Mouse (Mus musculus): ENCODE measurements around the gene Adamts2.

DNA sequence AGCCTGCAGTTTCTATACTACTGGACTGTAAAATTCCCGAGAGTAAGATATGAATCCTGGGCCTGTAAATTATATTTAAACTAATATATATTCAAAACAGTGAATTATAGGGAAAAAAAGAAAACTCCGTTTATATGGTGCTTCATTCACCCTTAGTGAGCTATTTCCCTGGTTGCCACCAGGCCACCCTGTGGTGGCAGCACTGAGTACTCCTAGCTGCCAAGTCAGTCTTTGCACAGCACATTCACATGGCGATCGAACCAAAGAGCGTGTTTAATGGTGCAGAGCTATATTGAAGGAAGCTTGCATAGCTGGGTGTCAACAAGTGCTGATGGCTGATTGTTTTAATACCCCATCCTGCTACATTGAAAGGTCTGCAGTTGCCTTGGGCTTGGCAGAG is 245.2 kb downstream of the Adamts2 start:
- TF ChIP-seq POLR2A (IDR thresholded peaks at IDR 0.05; ENCODE audit: low read depth, low read length) (no peak), CTCF (IDR thresholded peaks at IDR 0.05; ENCODE audit: extremely low read depth, insufficient read length, insufficient replicate concordance, low read depth, low read length) (peak; percentile 24; the same call in 1 of the 2 replicates)
